Mouse (Mus musculus) cerebellum, adult 9-11 months (tissue): ENCODE data around the gene Vmn1r221.
"Not testable (repeated sequence)": the region's sequence is repeated elsewhere in the genome, so short reads cannot be mapped to it uniquely, and the experiment has no call there.

ENCODE experiments used
- DNase-seq: peaks from one replicate; pipeline ENCODE4 v3.0.0; 2022

Vmn1r221 gene

DNA sequence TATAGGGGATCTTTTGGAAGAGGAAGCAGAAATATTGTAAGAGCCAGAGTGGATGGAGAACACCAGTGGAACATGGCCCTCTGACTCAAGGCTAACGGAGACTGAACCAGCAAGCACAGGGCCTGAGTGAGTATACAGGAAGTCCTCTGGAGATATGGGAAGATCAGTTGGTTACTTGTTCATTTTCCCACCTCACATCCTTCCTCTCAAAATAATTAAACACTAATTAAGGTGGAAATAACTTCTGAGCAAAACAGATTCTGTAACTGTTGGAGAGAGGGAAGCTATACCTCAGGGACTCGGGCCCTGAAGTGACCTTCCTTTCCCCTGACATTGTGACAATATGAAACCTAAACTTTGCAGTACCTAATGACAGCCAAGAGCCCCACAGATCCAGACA is at the start of gene Vmn1r221:
Gene Vmn1r221, plus strand, starts transcription at position 301 of the 400 bp plus-strand sequence.
- not testable (repeated sequence) for DNase-seq

DNA sequence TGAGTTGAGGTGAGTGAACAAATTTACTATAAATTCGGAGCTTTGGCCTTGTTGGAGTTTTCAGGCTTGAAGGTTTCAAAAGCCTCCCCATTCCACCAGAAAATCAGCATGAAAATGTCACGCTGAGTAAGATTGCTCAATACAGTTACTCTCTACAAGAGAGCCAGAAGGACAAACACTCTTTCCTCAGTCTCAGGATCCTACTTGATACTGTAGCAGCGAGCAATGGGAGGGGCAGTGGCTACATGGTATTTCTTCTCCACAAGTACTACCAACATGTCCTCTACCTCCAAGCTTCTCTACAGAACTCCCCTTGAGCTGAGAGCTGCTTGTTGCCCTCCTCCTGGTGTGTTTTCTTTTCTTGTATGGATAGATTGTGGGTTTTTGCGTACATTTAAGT is 47.5 kb upstream of the Vmn1r221 start:
- DNase-seq, result not testable (repeated sequence)

DNA sequence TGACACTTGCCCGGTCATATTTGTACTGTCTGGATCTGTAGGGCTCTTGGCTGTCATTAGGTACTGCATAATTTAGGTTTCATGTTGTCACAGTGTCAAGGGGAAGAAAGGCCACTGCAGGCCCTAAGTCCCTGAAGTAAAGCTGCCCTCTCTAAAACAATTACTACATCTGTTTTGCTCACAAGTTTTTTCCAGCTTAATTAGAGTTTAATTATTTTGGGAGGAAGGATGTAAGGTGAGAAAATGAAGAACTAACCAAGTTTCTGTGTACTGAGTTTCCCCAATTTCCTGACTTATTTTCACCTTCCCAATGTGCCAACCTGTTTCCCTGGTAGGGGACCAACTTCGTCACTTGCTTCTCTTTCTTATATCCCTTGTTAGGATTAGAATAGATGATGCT is 26.1 kb upstream of the Vmn1r221 start, which contains the start of gene Vmn1r220:
Gene Vmn1r220, minus strand, starts transcription at position 101 of the 400 bp plus-strand sequence.
- no peak for DNase-seq

DNA sequence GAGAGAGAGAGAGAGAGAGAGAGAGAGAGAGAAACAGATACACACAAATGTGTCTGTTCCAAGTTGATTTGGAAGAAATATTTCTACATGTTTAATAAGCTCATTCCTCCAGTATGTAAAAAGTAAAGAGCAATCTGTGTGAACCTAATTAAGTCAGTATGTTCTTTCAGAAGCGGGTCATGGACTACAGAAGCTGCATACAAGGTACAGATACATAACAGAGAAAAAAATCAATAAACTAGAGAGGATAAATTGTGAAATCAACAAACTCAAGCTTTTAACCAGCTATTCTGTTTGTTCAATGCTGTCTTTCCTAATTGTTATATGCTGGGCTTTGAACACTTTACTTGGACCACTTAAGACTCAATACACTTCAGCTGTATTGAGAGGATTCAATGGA is 10.0 kb upstream of the Vmn1r221 start:
- DNase-seq, result not testable (repeated sequence)

DNA sequence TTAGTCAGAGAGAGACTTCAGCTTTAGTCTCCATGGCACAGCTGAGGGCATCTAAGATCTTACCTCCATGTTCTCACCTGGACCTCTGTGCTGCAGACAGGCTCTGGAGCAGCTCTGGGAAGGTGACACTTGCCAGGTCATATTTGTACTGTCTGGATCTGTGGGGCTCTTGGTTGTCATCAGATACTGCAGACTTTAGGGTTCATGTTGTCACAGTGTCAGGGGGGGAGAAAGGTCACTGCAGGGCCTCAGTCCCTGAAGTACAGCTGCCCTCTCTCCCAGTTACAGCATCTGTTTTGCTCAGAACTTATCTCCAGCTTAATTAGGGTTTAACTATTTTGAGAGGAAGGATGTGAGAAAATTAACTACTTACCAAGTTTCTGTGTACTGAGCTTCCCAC is 21.9 kb downstream of the Vmn1r221 start, which contains the start of gene Vmn1r222:
Gene Vmn1r222, minus strand, starts transcription at position 101 of the 400 bp plus-strand sequence.
- not testable (repeated sequence) for DNase-seq

DNA sequence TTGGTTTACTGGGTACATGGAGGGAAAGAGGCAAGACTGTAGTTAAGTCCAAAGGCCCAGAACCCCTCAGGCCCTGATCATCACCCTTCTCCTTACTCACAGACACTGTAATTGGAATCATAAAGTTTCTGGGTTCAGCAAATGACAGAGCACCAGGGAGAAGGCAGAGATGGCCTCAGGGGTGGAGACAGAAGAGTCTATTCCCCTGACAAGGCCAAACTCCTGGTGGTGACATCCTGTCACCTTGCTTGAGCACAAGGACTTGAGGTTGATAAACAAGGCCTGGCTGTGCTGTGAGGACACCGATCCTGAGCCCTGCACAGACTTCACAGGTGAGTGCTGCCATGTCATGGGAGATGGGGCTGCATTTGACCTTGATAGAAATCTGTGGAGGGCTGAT is 32.9 kb downstream of the Vmn1r221 start, which contains the start of gene Vmn1r223:
Gene Vmn1r223, plus strand, starts transcription at position 301 of the 400 bp plus-strand sequence.
- not testable (repeated sequence) for DNase-seq

DNA sequence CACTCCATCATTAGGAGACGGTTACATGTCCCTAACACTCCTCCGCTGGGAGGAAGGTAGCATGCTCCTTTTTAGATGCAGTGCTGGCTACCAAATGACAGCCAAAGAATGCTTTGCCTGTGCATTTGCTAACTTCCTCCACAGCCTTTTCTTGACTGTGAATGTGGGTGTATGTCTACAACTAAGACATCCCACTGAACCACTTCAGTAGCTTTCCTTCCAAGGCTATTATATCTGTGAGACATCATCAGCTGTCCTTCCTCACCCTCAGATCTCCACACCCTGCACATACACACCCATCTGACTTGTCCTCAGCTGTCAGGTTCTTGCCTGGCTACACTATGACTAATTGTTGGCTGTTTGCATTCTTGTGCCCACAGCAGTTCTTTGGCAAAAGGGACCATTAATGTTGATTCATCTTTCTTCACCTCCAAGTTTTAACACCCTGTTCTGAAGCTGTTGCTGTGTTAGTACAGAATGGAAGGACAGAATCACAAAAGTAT is 44.7 kb downstream of the Vmn1r221 start:
- no peak for DNase-seq

DNA sequence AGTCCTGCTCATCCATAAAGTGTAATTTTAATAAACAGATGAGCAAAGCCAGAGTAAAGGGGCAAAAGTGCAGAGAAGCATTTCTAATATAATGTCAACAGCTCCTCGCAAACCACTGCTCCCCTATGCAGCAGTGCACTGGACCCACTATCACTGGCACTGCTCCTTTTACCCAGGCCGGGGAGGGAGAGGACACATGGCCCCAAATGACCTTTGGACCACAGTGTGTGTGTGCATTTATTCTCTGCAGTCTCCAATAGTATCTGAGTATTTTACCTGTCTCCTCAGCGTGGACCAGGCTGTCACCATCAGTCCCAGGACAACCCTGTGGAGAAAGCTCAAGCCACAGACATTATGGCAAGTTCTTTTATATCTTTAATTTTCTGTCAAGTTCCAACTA is 54.7 kb downstream of the Vmn1r221 start:
- not testable (repeated sequence) for DNase-seq

DNA sequence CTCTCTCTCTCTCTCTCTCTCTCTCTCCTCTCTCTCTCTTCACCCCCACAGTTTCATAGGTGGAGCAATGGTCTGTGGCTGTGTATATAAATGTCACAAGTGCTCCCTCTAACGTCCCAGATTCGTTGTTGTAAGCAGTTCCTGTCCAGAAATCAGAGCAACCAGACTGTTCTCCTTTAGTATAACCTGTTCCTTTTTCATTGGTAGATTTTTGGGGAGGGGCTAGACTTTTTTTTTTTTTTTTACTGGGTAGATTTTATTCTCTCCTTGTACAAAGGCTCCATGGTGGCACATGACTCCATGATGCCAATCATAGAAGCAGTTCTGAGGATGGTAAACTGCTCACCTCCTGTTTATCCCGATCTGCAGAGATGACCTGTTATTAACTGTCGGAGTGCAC is 55.2 kb downstream of the Vmn1r221 start:
- not testable (repeated sequence) for DNase-seq

DNA sequence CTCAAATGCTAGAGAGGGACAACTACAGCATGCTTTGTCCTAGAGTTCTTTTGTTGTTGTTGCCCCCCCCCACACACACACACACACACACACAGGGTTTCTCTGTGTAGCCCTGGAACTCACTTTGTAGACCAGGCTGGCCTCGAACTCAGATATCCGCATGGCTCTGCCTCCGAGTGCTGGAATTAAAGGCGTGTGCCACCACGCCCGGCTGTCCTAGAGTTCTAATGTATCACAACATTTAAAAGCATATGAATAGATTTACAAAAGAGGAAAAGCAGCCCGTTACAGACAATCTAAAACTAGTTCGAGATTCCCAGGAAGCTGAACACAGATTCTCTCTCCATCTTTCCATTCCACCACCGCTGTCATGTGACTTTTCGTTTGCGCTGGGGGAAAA is 55.8 kb downstream of the Vmn1r221 start:
- no peak for DNase-seq

DNA sequence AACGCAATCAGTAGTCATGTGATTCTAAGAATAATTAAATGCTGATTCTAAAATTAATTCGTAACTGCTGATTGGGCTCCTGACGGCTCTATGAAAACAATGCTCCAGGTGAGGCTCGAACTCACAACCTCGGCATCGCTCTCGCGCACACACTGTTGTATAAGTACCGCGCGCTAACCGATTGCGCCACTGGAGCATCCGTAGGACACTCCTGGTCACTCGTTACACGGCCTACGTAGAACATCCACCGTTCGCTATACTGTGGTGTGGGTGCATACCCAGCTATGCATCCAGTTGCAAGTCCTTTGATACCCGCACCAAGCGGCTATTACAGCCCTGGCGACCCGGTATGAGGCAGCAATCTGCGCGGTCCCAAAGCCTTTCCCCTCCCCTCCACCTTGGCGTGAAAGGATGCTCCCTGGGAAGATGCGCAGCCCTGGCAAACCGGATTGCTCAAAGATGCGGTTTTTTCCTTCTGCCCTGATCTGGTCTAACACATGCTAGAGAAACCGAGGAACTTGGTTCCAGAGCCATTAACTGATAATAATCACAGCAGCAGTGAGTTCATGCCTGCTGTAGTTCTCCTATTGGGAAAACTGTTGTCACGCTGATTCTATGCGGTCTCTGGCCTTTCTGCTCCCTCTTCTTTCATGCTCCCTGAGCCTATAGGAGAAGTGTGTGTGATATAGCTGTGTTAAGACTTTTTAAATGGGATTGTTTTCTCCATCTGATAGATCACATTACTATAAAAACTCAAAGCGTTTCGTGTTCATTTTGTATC is 56.6 kb downstream of the Vmn1r221 start:
- no peak for DNase-seq
